Mouse (Mus musculus) C2C12 (cell line): ENCODE measurements around the gene Rnf181.

ENCODE experiments used
- CEBPB ChIP-seq: IDR thresholded peaks from one replicate; pipeline ENCODE4 v1.6.1; 2011; ENCODE audit warnings: low read depth, mild to moderate bottlenecking, control low read depth, moderate library complexity
- CTCF ChIP-seq: IDR thresholded peaks from one replicate; pipeline ENCODE4 v1.5.1; 2011; ENCODE audit not compliant: control insufficient read depth, insufficient read depth, insufficient read length
- FOSL1 ChIP-seq: IDR thresholded peaks from one replicate; pipeline ENCODE4 v1.8.0; 2011; ENCODE audit warnings: mild to moderate bottlenecking, low read length; ENCODE audit not compliant: poor library complexity, insufficient read depth, severe bottlenecking
- MAX ChIP-seq: IDR thresholded peaks from one replicate; pipeline ENCODE4 v1.6.1; 2011; ENCODE audit warnings: mild to moderate bottlenecking, control low read depth
- MYOD1 ChIP-seq: IDR thresholded peaks from one replicate; pipeline ENCODE4 v1.6.1; 2011; ENCODE audit warnings: low read depth; ENCODE audit not compliant: control insufficient read depth, insufficient read length
- MYOG ChIP-seq: IDR thresholded peaks from one replicate; pipeline ENCODE4 v1.6.1; 2011; ENCODE audit not compliant: control insufficient read depth, insufficient read length; ENCODE audit errors: extremely low read depth
- USF1 ChIP-seq: IDR thresholded peaks from one replicate; pipeline ENCODE4 v1.6.1; 2011; ENCODE audit warnings: low read depth, mild to moderate bottlenecking, control low read depth, moderate library complexity

DNA sequence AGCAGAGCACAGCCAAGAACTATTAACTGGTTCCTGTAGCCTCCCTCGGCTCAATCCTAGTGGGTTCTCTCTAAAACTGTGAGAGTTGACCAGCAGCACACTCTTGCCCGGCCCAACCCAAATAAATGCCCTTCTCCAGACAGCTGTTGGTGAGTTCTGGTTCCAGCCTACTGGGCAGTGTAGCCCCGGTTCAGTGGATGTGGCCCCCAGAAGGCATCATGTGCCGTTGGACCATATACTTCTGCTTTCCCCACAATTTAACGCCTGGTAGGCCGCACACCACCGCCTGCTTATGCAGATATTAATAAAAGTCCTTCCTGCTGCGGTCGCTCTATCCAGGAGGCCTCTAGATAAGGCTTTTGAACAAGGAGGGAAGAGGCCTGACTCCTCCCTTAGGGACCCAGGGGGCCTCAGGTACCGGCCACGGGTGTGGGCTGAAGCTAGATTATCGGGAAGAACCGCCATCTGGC, 22.8 kb upstream of the Rnf181 start:
- TF ChIP-seq CTCF (no peak), USF1 (no peak), FOSL1 (no peak), MYOD1 (no peak), MAX (no peak), MYOG (no peak), CEBPB (no peak)
